Mouse (Mus musculus): ENCODE results near the gene Fam71e1.

GRCm38 (mm10) chr7:44501563-44502115 lies 5.3 kb downstream of the Fam71e1 start:
- TF ChIP-seq CTCF (IDR thresholded peaks at IDR 0.05; ENCODE audit: low read depth, low read length) (peak; percentile 80), POLR2A (IDR thresholded peaks at IDR 0.05; ENCODE audit: extremely low read depth, insufficient read depth, low read length) (no peak)
